Comparison of ENCODE assay signal across 8 mouse cellular contexts in the genomic region with DNA sequence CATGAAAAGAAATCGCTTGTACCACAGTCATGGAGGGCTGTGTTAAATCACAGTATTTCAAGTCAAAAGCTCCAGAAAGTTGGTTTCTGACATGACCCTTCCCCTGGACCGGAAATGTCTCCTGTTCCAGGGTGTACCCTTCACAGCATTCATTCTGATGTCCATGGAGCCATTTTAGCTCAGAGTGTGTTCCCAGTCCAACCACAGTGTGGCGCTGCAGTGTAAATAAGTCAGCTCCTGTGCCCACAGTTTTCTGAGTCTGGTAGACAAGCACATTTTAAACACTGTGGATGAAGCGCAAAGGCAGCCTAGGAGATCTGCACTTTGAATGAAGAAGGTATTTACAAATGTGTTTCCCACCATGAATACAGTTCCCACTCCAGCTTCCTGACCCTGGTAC.
DNase-seq lines count a peak whose midpoint lies in the region; ATAC-seq and TF ChIP-seq lines count a peak whose summit lies in the region.
"Had no signal": no experiment of that assay in that cellular context is flagged by ENCODE, and none has a peak within 500 bp of the region (broad histone marks: within the 10 kb centered on the region; RNA-seq: fewer than 3 reads in every experiment).

No protein-coding gene starts in this region.

- H3K27me3 ChIP-seq in midbrain, postnatal 0 days (ENCODE audit: insufficient read depth, low read length): no peaks in the 10 kb centered on the region
- H3K27me3 ChIP-seq: embryonic facial prominence, embryonic 15.5 days had no signal

- H3K27ac ChIP-seq in midbrain, postnatal 0 days (ENCODE audit: low read depth, low read length): no peak overlapping the region
- H3K27ac ChIP-seq: embryonic facial prominence, embryonic 15.5 days had no signal

- H3K36me3 ChIP-seq in midbrain, postnatal 0 days (ENCODE audit: insufficient read depth, low read length): no peaks in the 10 kb centered on the region
- H3K36me3 ChIP-seq: embryonic facial prominence, embryonic 15.5 days had no signal

- no peaks in the 10 kb centered on the region for H3K4me1 ChIP-seq in midbrain, postnatal 0 days (ENCODE audit: insufficient read depth, low read length)
- H3K4me1 ChIP-seq: embryonic facial prominence, embryonic 15.5 days had no signal

- peak; percentile 85 for TF ChIP-seq CTCF in midbrain, postnatal 0 days (IDR thresholded peaks at IDR 0.05)

- WGBS in midbrain, postnatal 0 days: 47% methylated on average over 4 of the region's 4 CpGs

- DNase-seq in right cerebral cortex, adult 18-20 months: peak; percentile 43
- no peak for DNase-seq in right cerebral cortex, postnatal 25 days
- peak; percentile 3 for DNase-seq in c-Kit-positive CD71-positive TER-119-positive erythroid progenitor cells, embryonic 14.5 days (ENCODE audit: low spot score)
- peak; percentile 53 to 68 for DNase-seq in frontal cortex, postnatal 36 days (ENCODE audit: low spot score in 2 of 2)
- peak; percentile 31 to 63 for DNase-seq in layer of hippocampus, postnatal 14 days (ENCODE audit: low spot score in 2 of 2)
- DNase-seq in midbrain, postnatal 0 days (ENCODE audit: low spot score): peak; percentile 80
- DNase-seq in urinary bladder, postnatal 25 days (ENCODE audit: low spot score): no peak

- H3K9ac ChIP-seq in midbrain, postnatal 0 days (replicated peaks; ENCODE audit: low read length, poor library complexity, severe bottlenecking): no peak overlapping the region
- H3K9ac ChIP-seq: embryonic facial prominence, embryonic 15.5 days had no signal

- no peaks in the 10 kb centered on the region for H3K9me3 ChIP-seq in midbrain, postnatal 0 days (ENCODE audit: low read length)
- H3K9me3 ChIP-seq: embryonic facial prominence, embryonic 15.5 days had no signal

- no peak for ATAC-seq in midbrain, postnatal 0 days (ENCODE audit: low FRiP score)

- no peak overlapping the region for H3K4me3 ChIP-seq in midbrain, postnatal 0 days (ENCODE audit: low read depth, low read length)
- H3K4me3 ChIP-seq: embryonic facial prominence, embryonic 15.5 days had no signal

- H3K4me2 ChIP-seq in midbrain, postnatal 0 days (ENCODE audit: low read depth, low read length, poor library complexity, severe bottlenecking): no peak overlapping the region
- H3K4me2 ChIP-seq: embryonic facial prominence, embryonic 15.5 days had no signal

Comparison
In these comparisons a context has a peak if more than half of its experiments do, and no peak if none do; other contexts are left out.
1. DNase-seq: peak in right cerebral cortex, adult 18-20 months (single experiment), c-Kit-positive CD71-positive TER-119-positive erythroid progenitor cells, embryonic 14.5 days (single experiment), frontal cortex, postnatal 36 days (2 of 2), layer of hippocampus, postnatal 14 days (2 of 2) and midbrain, postnatal 0 days (single experiment); none in right cerebral cortex, postnatal 25 days (single experiment) and urinary bladder, postnatal 25 days (single experiment).